ENCODE assay signal across 18 mouse cellular contexts in the genomic region with DNA sequence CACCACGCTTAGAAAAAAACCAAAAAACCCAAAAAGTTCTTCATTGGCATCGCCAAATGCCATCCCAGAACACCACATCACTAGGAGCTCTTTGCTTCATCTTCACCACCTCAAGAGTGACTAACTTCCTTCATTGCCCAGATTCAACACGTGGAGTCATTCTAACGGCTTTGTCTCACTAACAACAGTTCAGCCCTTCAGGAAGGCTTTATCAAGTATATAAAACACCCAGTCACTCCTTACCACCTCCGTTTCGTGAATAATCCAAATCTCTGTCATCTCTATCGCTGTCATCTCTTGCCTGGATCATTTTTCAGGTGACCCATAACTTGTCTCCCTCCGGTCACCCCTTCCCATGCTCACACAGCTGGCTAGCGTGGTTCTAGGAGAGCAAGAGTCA.
"Had no signal": no experiment of that assay in that cellular context is flagged by ENCODE, and none has a peak within 500 bp of the region (broad histone marks: within the 10 kb centered on the region; RNA-seq: fewer than 3 reads in every experiment).

No protein-coding gene starts in this region.

- H3K9me3 ChIP-seq: kidney, embryonic 15.5 days; liver, embryonic 13.5 days; midbrain, embryonic 13.5 days; neural tube, embryonic 12.5 days; neural tube, embryonic 15.5 days; stomach, embryonic 15.5 days had no signal

- ATAC-seq: midbrain, embryonic 13.5 days had no signal

- H3K27me3 ChIP-seq: kidney, embryonic 15.5 days; liver, embryonic 13.5 days; midbrain, embryonic 13.5 days; neural tube, embryonic 12.5 days; neural tube, embryonic 15.5 days; stomach, embryonic 15.5 days had no signal

- H3K36me3 ChIP-seq: kidney, embryonic 15.5 days; liver, embryonic 13.5 days; midbrain, embryonic 13.5 days; neural tube, embryonic 12.5 days; neural tube, embryonic 15.5 days; stomach, embryonic 15.5 days had no signal

- H3K9ac ChIP-seq: kidney, embryonic 15.5 days; liver, embryonic 13.5 days; midbrain, embryonic 13.5 days; neural tube, embryonic 12.5 days; neural tube, embryonic 15.5 days; stomach, embryonic 15.5 days had no signal

- H3K4me3 ChIP-seq: kidney, embryonic 15.5 days; left cerebral cortex, adult 2 months; liver, embryonic 13.5 days; midbrain, embryonic 13.5 days; neural tube, embryonic 12.5 days; neural tube, embryonic 15.5 days; stomach, embryonic 15.5 days had no signal

- DNase-seq: kidney, adult 8-10 months; kidney, postnatal 10 days; kidney, postnatal 36 days; layer of hippocampus, postnatal 36 days; liver, embryonic 13.5 days; lung, adult 2 months; lung, postnatal 14 days; lung, postnatal 4 days; right cerebral cortex, adult 18-20 months; right cerebral cortex, postnatal 14 days; spleen, adult 18-20 months; thymus, postnatal 4 days had no signal

- H3K27ac ChIP-seq: kidney, embryonic 15.5 days; left cerebral cortex, adult 2 months; liver, embryonic 13.5 days; neural tube, embryonic 12.5 days; neural tube, embryonic 15.5 days; stomach, embryonic 15.5 days had no signal
